Mouse (Mus musculus): Measurements from ENCODE around the gene Arl14ep. TPM values are rescaled to one million over a fixed set of nuclear protein-coding genes. Genes with fewer than 3 reads are reported as not detected.

Gene Arl14ep
- polyA plus RNA-seq, 1 experiment from 2014 or later, result 20.7 TPM

DNA sequence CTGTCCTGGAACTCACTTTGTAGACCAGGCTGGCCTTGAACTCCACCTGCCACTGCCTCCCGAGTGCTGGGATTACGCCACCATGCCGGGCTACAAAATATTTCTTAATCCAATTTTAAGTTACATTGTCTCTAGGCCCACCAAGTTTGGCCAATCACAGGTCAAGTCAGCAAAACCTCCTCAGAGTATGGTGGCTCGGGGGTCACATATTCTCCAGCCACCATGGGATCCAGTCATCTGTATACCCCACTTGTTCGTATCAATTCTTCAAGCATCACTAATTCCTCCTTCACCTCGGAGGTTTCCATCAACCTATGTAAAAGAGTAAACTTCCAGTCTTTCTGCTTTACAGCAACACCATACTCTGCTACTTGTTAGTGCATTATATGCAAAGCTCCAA, 1.4 kb downstream of the Arl14ep start:
- Histone ChIP-seq H3K4me1 (ENCODE audit: insufficient read depth, low read depth, low read length) (no peaks in the 10 kb centered on the region), H3K4me2 (replicated peaks; ENCODE audit: low read depth, low read length) (no peak overlapping the region), H3K9ac (replicated peaks; ENCODE audit: low read depth) (no peak overlapping the region), H3K27me3 (replicated peaks; ENCODE audit: insufficient read depth, low read length) (no peaks in the 10 kb centered on the region), H3K4me3 (ENCODE audit: low read depth, low read length) (no peak overlapping the region), H3K27ac (ENCODE audit: low read length) (no peak overlapping the region), H3K9me3 (ENCODE audit: low read length) (no peaks in the 10 kb centered on the region), H3K36me3 (ENCODE audit: insufficient read depth, low read length) (no peaks in the 10 kb centered on the region)
- DNase-seq (ENCODE audit: low spot score) (no peak), ATAC-seq (no peak)
- 93% methylated on average over 6 of the region's 6 CpGs for WGBS
- TF ChIP-seq EP300 (IDR thresholded peaks at IDR 0.05) (no peak), CTCF (IDR thresholded peaks at IDR 0.05) (no peak)

DNA sequence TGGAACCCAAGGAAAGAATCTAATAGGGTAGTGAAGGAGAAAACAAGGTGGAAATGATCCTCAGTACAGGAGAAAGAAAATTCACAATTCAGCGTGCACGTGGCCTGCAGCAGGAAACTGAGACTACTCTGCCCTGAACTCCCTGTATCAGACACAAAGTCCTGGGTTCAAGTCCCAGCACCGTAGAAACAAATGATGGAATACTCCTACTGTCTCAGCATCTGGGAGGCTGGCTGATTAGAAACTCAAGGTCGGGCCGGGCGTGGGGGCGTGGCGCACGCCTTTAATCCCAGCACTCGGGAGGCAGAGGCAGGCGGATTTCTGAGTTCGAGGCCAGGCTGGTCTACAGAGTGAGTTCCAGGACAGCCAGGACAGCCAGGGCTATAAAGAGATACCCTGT, 3.3 kb downstream of the Arl14ep start:
- no peaks in the 10 kb centered on the region for H3K9me3 ChIP-seq (ENCODE audit: low read length)
- H3K27ac ChIP-seq (ENCODE audit: low read length), result no peak overlapping the region
- no peak overlapping the region for H3K4me2 ChIP-seq (replicated peaks; ENCODE audit: low read depth, low read length)
- no peak overlapping the region for H3K4me3 ChIP-seq (ENCODE audit: low read depth, low read length)
- ATAC-seq (no peak), DNase-seq (ENCODE audit: low spot score) (no peak)
- H3K27me3 ChIP-seq (replicated peaks; ENCODE audit: insufficient read depth, low read length), result no peaks in the 10 kb centered on the region
- no peaks in the 10 kb centered on the region for H3K4me1 ChIP-seq (ENCODE audit: insufficient read depth, low read depth, low read length)
- peaks cover 11% of the 10 kb centered on the region; the same call in 1 of the 2 replicates for H3K36me3 ChIP-seq (ENCODE audit: insufficient read depth, low read length)
- WGBS, result 95% methylated on average over 12 of the region's 12 CpGs
- TF ChIP-seq CTCF (IDR thresholded peaks at IDR 0.05) (no peak), EP300 (IDR thresholded peaks at IDR 0.05) (no peak)
- H3K9ac ChIP-seq (replicated peaks; ENCODE audit: low read depth), result no peak overlapping the region

DNA sequence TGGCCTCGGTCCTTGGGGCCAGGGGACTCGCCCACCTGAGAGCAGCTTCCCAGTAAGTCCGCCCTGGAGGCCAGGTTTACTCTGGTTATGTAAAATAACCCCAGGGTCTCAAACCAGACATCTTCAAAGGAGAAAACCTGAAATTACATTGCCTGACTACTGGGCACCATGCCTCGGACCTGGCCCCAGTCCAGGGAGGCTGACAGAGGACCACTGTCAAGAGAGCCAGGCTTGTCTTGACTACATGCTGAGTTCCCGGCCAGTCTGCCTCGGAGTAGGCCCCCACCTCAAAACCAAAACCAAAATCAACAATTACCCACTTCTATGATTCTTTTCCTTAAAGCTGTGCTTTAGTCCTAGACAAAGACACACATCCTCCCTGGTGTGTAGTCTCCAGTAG, 5.9 kb downstream of the Arl14ep start:
- TF ChIP-seq EP300 (IDR thresholded peaks at IDR 0.05) (no peak), CTCF (IDR thresholded peaks at IDR 0.05) (no peak)
- H3K9me3 ChIP-seq (ENCODE audit: low read length), result no peaks in the 10 kb centered on the region
- no peak overlapping the region for H3K4me3 ChIP-seq (ENCODE audit: low read depth, low read length)
- no peak overlapping the region for H3K4me2 ChIP-seq (replicated peaks; ENCODE audit: low read depth, low read length)
- H3K36me3 ChIP-seq (ENCODE audit: insufficient read depth, low read length), result peaks cover 29% of the 10 kb centered on the region; the same call in 1 of the 2 replicates
- H3K9ac ChIP-seq (replicated peaks; ENCODE audit: low read depth), result no peak overlapping the region
- H3K27ac ChIP-seq (ENCODE audit: low read length), result no peak overlapping the region
- no peaks in the 10 kb centered on the region for H3K4me1 ChIP-seq (ENCODE audit: insufficient read depth, low read depth, low read length)
- ATAC-seq (no peak), DNase-seq (ENCODE audit: low spot score) (no peak)
- WGBS, result 80% methylated on average over 6 of the region's 6 CpGs
- no peaks in the 10 kb centered on the region for H3K27me3 ChIP-seq (replicated peaks; ENCODE audit: insufficient read depth, low read length)

DNA sequence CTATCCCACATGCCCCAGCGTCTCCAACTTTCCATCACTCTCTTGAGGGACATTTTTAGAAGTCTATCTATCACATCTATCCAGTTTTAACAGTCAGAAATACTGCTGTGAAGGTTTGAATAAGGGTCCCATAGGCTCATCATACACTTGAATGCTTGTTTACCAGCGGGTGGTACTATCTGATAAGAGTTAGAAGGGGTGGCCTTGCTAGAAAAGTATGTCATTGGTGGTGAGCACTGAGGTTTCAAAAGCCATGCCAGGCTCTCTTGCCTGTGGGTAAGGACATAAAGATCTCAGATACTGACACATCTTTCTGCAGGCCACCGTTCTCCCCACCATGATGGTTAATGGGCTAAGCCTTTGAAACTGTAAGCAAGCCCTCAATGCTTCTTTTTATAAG, 10.7 kb downstream of the Arl14ep start:
- DNase-seq (ENCODE audit: low spot score), result no peak
- Histone ChIP-seq H3K4me3 (ENCODE audit: low read depth, low read length) (no peak overlapping the region), H3K4me2 (replicated peaks; ENCODE audit: low read depth, low read length) (no peak overlapping the region), H3K27ac (ENCODE audit: low read length) (no peak overlapping the region), H3K9ac (replicated peaks; ENCODE audit: low read depth) (no peak overlapping the region), H3K36me3 (ENCODE audit: insufficient read depth, low read length) (peaks cover 30% of the 10 kb centered on the region; the same call in 1 of the 2 replicates), H3K9me3 (ENCODE audit: low read length) (no peaks in the 10 kb centered on the region), H3K4me1 (ENCODE audit: insufficient read depth, low read depth, low read length) (no peaks in the 10 kb centered on the region), H3K27me3 (replicated peaks; ENCODE audit: insufficient read depth, low read length) (no peaks in the 10 kb centered on the region)
- TF ChIP-seq EP300 (IDR thresholded peaks at IDR 0.05) (no peak), CTCF (IDR thresholded peaks at IDR 0.05) (no peak)
- no peak for ATAC-seq
- WGBS, result 90% methylated on average over 3 of the region's 3 CpGs

DNA sequence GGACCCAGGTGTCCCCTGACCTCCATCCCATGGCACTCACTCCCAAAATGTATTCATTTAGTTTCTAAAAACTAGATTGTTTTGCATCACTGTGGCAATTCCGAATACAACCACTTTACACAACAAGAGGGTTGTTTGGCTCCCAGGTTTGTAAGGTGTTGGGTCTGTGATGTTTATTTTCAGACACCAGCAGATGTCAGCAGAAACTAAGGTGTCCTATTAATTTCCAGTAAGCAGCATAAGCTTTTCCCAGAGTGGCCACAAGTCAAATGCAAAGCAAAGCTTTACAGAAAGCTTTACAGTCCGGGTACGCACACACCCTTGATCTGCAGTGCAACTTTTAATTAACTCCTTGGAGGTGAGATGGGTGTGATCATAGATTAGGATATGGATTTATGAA, 12.6 kb downstream of the Arl14ep start:
- 89% methylated on average over 3 of the region's 3 CpGs for WGBS
- H3K4me1 ChIP-seq (ENCODE audit: insufficient read depth, low read depth, low read length), result no peaks in the 10 kb centered on the region
- no peaks in the 10 kb centered on the region for H3K9me3 ChIP-seq (ENCODE audit: low read length)
- no peak overlapping the region for H3K4me2 ChIP-seq (replicated peaks; ENCODE audit: low read depth, low read length)
- DNase-seq (ENCODE audit: low spot score) (no peak), ATAC-seq (no peak)
- H3K27ac ChIP-seq (ENCODE audit: low read length), result no peak overlapping the region
- peaks cover 23% of the 10 kb centered on the region; the same call in 1 of the 2 replicates for H3K36me3 ChIP-seq (ENCODE audit: insufficient read depth, low read length)
- H3K4me3 ChIP-seq (ENCODE audit: low read depth, low read length), result no peak overlapping the region
- H3K9ac ChIP-seq (replicated peaks; ENCODE audit: low read depth), result no peak overlapping the region
- no peak for TF ChIP-seq EP300 (IDR thresholded peaks at IDR 0.05)
- no peak for TF ChIP-seq CTCF (IDR thresholded peaks at IDR 0.05)
- H3K27me3 ChIP-seq (replicated peaks; ENCODE audit: insufficient read depth, low read length), result no peaks in the 10 kb centered on the region

DNA sequence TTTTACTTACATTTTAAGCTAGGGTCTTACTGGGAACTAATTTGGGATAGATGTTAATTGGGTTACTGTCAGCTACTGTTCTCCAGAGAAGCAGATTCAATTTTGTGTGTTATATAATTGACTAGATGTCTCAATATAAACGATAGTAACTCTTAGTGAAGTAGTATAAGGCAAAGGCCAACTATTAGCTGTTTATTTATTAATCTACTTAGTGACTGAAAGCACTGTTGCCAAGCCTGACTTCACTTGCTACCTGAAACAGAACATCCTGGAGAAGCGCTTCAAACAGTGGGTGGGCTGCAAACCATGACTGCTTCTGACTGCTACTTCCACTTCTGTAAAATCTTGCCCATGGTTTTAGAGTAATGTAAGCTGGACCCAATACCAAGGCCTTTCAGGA, 13.2 kb downstream of the Arl14ep start:
- WGBS, result 80% methylated on average over 2 of the region's 2 CpGs

DNA sequence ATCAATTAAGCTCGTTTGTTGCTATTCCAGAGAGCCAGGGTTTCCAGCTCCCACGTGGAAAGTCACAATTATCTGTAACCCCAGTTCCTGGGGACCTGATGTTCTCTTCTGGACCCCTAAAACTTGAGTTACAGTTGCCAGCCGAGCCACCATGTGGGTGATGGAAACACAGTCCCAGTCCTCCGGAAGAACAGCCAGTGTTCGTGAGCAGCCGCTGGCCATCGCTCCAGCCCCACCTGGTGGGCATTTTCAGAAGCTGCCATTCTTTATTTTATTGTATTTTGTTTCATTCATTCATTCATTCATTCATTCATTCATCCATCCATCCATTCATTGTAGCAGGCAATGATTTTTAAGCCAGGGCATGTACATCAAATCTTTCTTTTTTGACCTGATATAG, 14.0 kb downstream of the Arl14ep start:
- Histone ChIP-seq H3K4me1 (ENCODE audit: insufficient read depth, low read depth, low read length) (no peaks in the 10 kb centered on the region), H3K27ac (ENCODE audit: low read length) (no peak overlapping the region), H3K9ac (replicated peaks; ENCODE audit: low read depth) (no peak overlapping the region), H3K27me3 (replicated peaks; ENCODE audit: insufficient read depth, low read length) (no peaks in the 10 kb centered on the region), H3K4me3 (ENCODE audit: low read depth, low read length) (no peak overlapping the region), H3K9me3 (ENCODE audit: low read length) (no peaks in the 10 kb centered on the region), H3K4me2 (replicated peaks; ENCODE audit: low read depth, low read length) (no peak overlapping the region), H3K36me3 (ENCODE audit: insufficient read depth, low read length) (peaks cover 13% of the 10 kb centered on the region; the same call in 1 of the 2 replicates)
- ATAC-seq, result no peak
- no peak for DNase-seq (ENCODE audit: low spot score)
- 39% methylated on average over 7 of the region's 7 CpGs for WGBS
- TF ChIP-seq CTCF (IDR thresholded peaks at IDR 0.05), result peak; percentile 66
- TF ChIP-seq EP300 (IDR thresholded peaks at IDR 0.05), result no peak

More for the DNA sequence above, 13.2 kb downstream of the Arl14ep start:
- no peak overlapping the region for H3K9ac ChIP-seq (replicated peaks; ENCODE audit: low read depth)
- DNase-seq (ENCODE audit: low spot score) (no peak), ATAC-seq (no peak)
- TF ChIP-seq CTCF (IDR thresholded peaks at IDR 0.05), result no peak
- no peak for TF ChIP-seq EP300 (IDR thresholded peaks at IDR 0.05)
- H3K27me3 ChIP-seq (replicated peaks; ENCODE audit: insufficient read depth, low read length), result no peaks in the 10 kb centered on the region
- H3K4me3 ChIP-seq (ENCODE audit: low read depth, low read length), result no peak overlapping the region
- no peak overlapping the region for H3K27ac ChIP-seq (ENCODE audit: low read length)
- no peaks in the 10 kb centered on the region for H3K9me3 ChIP-seq (ENCODE audit: low read length)
- no peak overlapping the region for H3K4me2 ChIP-seq (replicated peaks; ENCODE audit: low read depth, low read length)
- no peaks in the 10 kb centered on the region for H3K4me1 ChIP-seq (ENCODE audit: insufficient read depth, low read depth, low read length)
- peaks cover 20% of the 10 kb centered on the region; the same call in 1 of the 2 replicates for H3K36me3 ChIP-seq (ENCODE audit: insufficient read depth, low read length)
